Mouse (Mus musculus) mammary gland, adult 2 months (tissue): ENCODE data around the gene Gm13278. TPM values are rescaled to one million over a fixed set of nuclear protein-coding genes. Genes with fewer than 3 reads are reported as not detected.

Experiments used
- polyA plus RNA-seq: library from polyadenylated mRNA; depleted of rRNA; stranded (reverse); fragments of >200 nt; gene quantifications from 2 replicates; pipeline ENCODE4 v1.2.3, GENCODE M21; 2012; ENCODE audit warnings: low replicate concordance; rRNA removed

Gm13278 gene
- polyA plus RNA-seq: not detected in 2 replicates

GRCm38 (mm10) chr4:88791250-88791649 lies at the start of gene Gm13278:
Gene Gm13278, plus strand, starts transcription at chr4:88791550.

GRCm38 (mm10) chr4:88754818-88755340 lies 36.5 kb upstream of the Gm13278 start, which contains the start of gene Gm13271:
Gene Gm13271, plus strand, starts transcription at chr4:88754868.

GRCm38 (mm10) chr4:88759610-88760268 lies 31.6 kb upstream of the Gm13278 start, which contains the start of gene Gm13283:
Gene Gm13283, plus strand, starts transcription at chr4:88760119.

GRCm38 (mm10) chr4:88773534-88773933 lies 17.8 kb upstream of the Gm13278 start, which contains the start of gene Gm13290:
Gene Gm13290, plus strand, starts transcription at chr4:88773834.

GRCm38 (mm10) chr4:88776622-88777021 lies 14.7 kb upstream of the Gm13278 start, which contains the start of gene Gm13289:
Gene Gm13289, plus strand, starts transcription at chr4:88776922.

GRCm38 (mm10) chr4:88779550-88779949 lies 11.8 kb upstream of the Gm13278 start, which contains the start of gene Gm13272:
Gene Gm13272, plus strand, starts transcription at chr4:88779850.

GRCm38 (mm10) chr4:88781831-88782230 lies 9.5 kb upstream of the Gm13278 start, which contains the start of gene Ifnz:
Gene Ifnz, plus strand, starts transcription at chr4:88782131.

GRCm38 (mm10) chr4:88785409-88785808 lies 5.9 kb upstream of the Gm13278 start, which contains the start of gene Gm13276:
Gene Gm13276, plus strand, starts transcription at chr4:88785709.

GRCm38 (mm10) chr4:88788402-88788801 lies 2.9 kb upstream of the Gm13278 start, which contains the start of gene Gm13277:
Gene Gm13277, plus strand, starts transcription at chr4:88788632.

GRCm38 (mm10) chr4:88793936-88794675 lies 2.8 kb downstream of the Gm13278 start, which contains the start of gene Gm13275:
Gene Gm13275, plus strand, starts transcription at chr4:88794487.

GRCm38 (mm10) chr4:88797097-88797496 lies 5.7 kb downstream of the Gm13278 start, which contains the start of gene Gm13279:
Gene Gm13279, plus strand, starts transcription at chr4:88797397.

GRCm38 (mm10) chr4:88799365-88799764 lies 8.0 kb downstream of the Gm13278 start, which contains the start of gene Gm13285:
Gene Gm13285, plus strand, starts transcription at chr4:88799665.

GRCm38 (mm10) chr4:88802954-88803353 lies 11.6 kb downstream of the Gm13278 start, which contains the start of gene Gm13287:
Gene Gm13287, plus strand, starts transcription at chr4:88803254.

GRCm38 (mm10) chr4:88805231-88805630 lies 13.9 kb downstream of the Gm13278 start, which contains the start of gene Gm13288:
Gene Gm13288, plus strand, starts transcription at chr4:88805531.

GRCm38 (mm10) chr4:88815928-88816327 lies 24.6 kb downstream of the Gm13278 start, which contains the start of gene Ifna7:
Gene Ifna7, plus strand, starts transcription at chr4:88816228.

GRCm38 (mm10) chr4:88819659-88820058 lies 28.3 kb downstream of the Gm13278 start, which contains the start of gene Ifna11:
Gene Ifna11, plus strand, starts transcription at chr4:88819959.

GRCm38 (mm10) chr4:88827116-88827515 lies 35.8 kb downstream of the Gm13278 start, which contains the start of gene Ifna6:
Gene Ifna6, plus strand, starts transcription at chr4:88827416.

GRCm38 (mm10) chr4:88835225-88835624 lies 43.9 kb downstream of the Gm13278 start, which contains the start of gene Ifna5:
Gene Ifna5, plus strand, starts transcription at chr4:88835525.

GRCm38 (mm10) chr4:88841438-88841911 lies 50.1 kb downstream of the Gm13278 start, which contains the start of gene Ifna4:
Gene Ifna4, plus strand, starts transcription at chr4:88841861.

